Mouse (Mus musculus) MEL (cell line): Measurements from ENCODE around the gene Med15. TPM values are rescaled to one million over a fixed set of nuclear protein-coding genes. Genes with fewer than 3 reads are reported as not detected.

ENCODE experiments used
- DNase-seq: peaks from one replicate; pipeline ENCODE4 v3.0.0; 2011; ENCODE audit warnings: low read depth, low spot score
- H3K27ac ChIP-seq: 2 replicates; pipeline ENCODE4 v1.5.1; 2012; ENCODE audit warnings: low read depth, mild to moderate bottlenecking, control low read depth, low read length, moderate library complexity; ENCODE audit not compliant: control insufficient read depth
- H3K27me3 ChIP-seq, 2 experiments: fragments of 150-350 bp in 1 of 2; sonication (generic) in 1 of 2; 2 replicates each; pipeline ENCODE4 v1.6.1; 2012; ENCODE audit warnings: low read length in 2 of 2, mild to moderate bottlenecking in 2 of 2, improper control_type of control experiment in 1 of 2, moderate library complexity in 1 of 2; ENCODE audit not compliant: insufficient read depth in 2 of 2, control insufficient read depth in 1 of 2
- H3K36me3 ChIP-seq, 2 experiments: 2 replicates each; pipeline ENCODE4 v1.6.1; 2012 to 2014; ENCODE audit warnings: low read length in 2 of 2, improper control_type of control experiment in 1 of 2, inconsistent platforms in 1 of 2, mild to moderate bottlenecking in 1 of 2; ENCODE audit not compliant: insufficient read depth in 2 of 2, control insufficient read depth in 1 of 2
- H3K4me1 ChIP-seq, 2 experiments: fragments of 150-350 bp in 1 of 2; sonication (generic) in 1 of 2; 2 replicates each; pipeline ENCODE4 v1.6.1; 2012; ENCODE audit warnings: low read length in 2 of 2, improper control_type of control experiment in 1 of 2, mild to moderate bottlenecking in 1 of 2; ENCODE audit not compliant: insufficient read depth in 2 of 2, control insufficient read depth in 1 of 2
- H3K4me3 ChIP-seq, 2 experiments: fragments of 150-350 bp in 1 of 2; sonication (generic) in 1 of 2; 2 replicates each; pipeline ENCODE4 v1.5.1; 2012; ENCODE audit warnings: low read depth in 2 of 2, low read length in 2 of 2, mild to moderate bottlenecking in 2 of 2, moderate library complexity in 2 of 2, control low read depth in 1 of 2, improper control_type of control experiment in 1 of 2; ENCODE audit not compliant: control insufficient read depth in 1 of 2, insufficient read depth in 1 of 2
- H3K79me2 ChIP-seq: 2 replicates; pipeline ENCODE4 v1.6.1; 2012; ENCODE audit warnings: mild to moderate bottlenecking, low read length, moderate library complexity; ENCODE audit not compliant: control insufficient read depth, poor library complexity, insufficient read depth
- H3K9ac ChIP-seq: 2 replicates; pipeline ENCODE4 v1.6.1; 2012; ENCODE audit warnings: low read depth, mild to moderate bottlenecking, control low read depth, low read length, moderate library complexity; ENCODE audit not compliant: control insufficient read depth, poor library complexity, severe bottlenecking
- H3K9me3 ChIP-seq: fragments of 150-350 bp; sonication (generic); replicated peaks from 2 replicates; pipeline ENCODE4 v1.6.1; 2012; ENCODE audit warnings: mild to moderate bottlenecking, low read length, improper control_type of control experiment, moderate library complexity; ENCODE audit not compliant: insufficient read depth
- BHLHE40 ChIP-seq: IDR thresholded peaks from 2 replicates; pipeline ENCODE4 v1.6.1; 2012; ENCODE audit warnings: low read depth, mild to moderate bottlenecking, inconsistent platforms, low read length, improper control_type of control experiment, borderline replicate concordance
- CHD2 ChIP-seq: IDR thresholded peaks from 2 replicates; pipeline ENCODE4 v1.6.1; 2011; ENCODE audit warnings: low read length, improper control_type of control experiment
- CTCF ChIP-seq, 3 experiments: IDR thresholded peaks in 2 of 3; conservative IDR thresholded peaks in 1 of 3; 2 replicates each; pipeline ENCODE4 v1.5.1; 2011 to 2012; ENCODE audit warnings: low read length in 3 of 3, low read depth in 2 of 3, mild to moderate bottlenecking in 2 of 3, improper control_type of control experiment in 1 of 3, inconsistent platforms in 1 of 3, mixed read lengths in 1 of 3, moderate library complexity in 1 of 3; ENCODE audit not compliant: control insufficient read depth in 1 of 3, insufficient read depth in 1 of 3, poor library complexity in 1 of 3, severe bottlenecking in 1 of 3
- E2F4 ChIP-seq: IDR thresholded peaks from 2 replicates; pipeline ENCODE4 v1.6.1; 2011; ENCODE audit warnings: low read depth, low read length, improper control_type of control experiment, borderline replicate concordance
- EP300 ChIP-seq, 2 experiments: IDR thresholded peaks; 2 replicates each; pipeline ENCODE4 v1.6.1; 2011; ENCODE audit warnings: improper control_type of control experiment in 2 of 2, low read length in 2 of 2, low read depth in 1 of 2, mild to moderate bottlenecking in 1 of 2
- ETS1 ChIP-seq: IDR thresholded peaks from 2 replicates; pipeline ENCODE4 v1.6.1; 2012; ENCODE audit warnings: low read depth, mild to moderate bottlenecking, inconsistent platforms, low read length, improper control_type of control experiment, moderate library complexity
- GATA1 ChIP-seq: IDR thresholded peaks from 2 replicates; pipeline ENCODE4 v1.6.1; 2011; ENCODE audit warnings: low read depth, low read length, improper control_type of control experiment
- HCFC1 ChIP-seq: IDR thresholded peaks from 2 replicates; pipeline ENCODE4 v1.6.1; 2012; ENCODE audit warnings: low read depth, mild to moderate bottlenecking, inconsistent platforms, low read length, improper control_type of control experiment, moderate library complexity
- JUND ChIP-seq: IDR thresholded peaks from 2 replicates; pipeline ENCODE4 v1.6.1; 2011; ENCODE audit warnings: low read depth, mild to moderate bottlenecking, improper control_type of control experiment, low read length
- MAX ChIP-seq: IDR thresholded peaks from 2 replicates; pipeline ENCODE4 v1.6.1; 2011; ENCODE audit warnings: low read length, improper control_type of control experiment
- MAZ ChIP-seq: IDR thresholded peaks from 2 replicates; pipeline ENCODE4 v1.6.1; 2012; ENCODE audit warnings: low read depth, mild to moderate bottlenecking, inconsistent platforms, low read length, improper control_type of control experiment
- POLR2AphosphoS5 ChIP-seq: IDR thresholded peaks from 2 replicates; pipeline ENCODE4 v1.6.1; 2012; ENCODE audit warnings: low read depth, borderline replicate concordance, mild to moderate bottlenecking, inconsistent platforms, low read length, moderate library complexity, mixed read lengths
- RAD21 ChIP-seq: IDR thresholded peaks from 2 replicates; pipeline ENCODE4 v1.6.1; 2011; ENCODE audit warnings: mild to moderate bottlenecking, low read depth, low read length, improper control_type of control experiment
- RCOR1 ChIP-seq: IDR thresholded peaks from 2 replicates; pipeline ENCODE4 v1.6.1; 2012; ENCODE audit warnings: low read depth, mild to moderate bottlenecking, inconsistent platforms, low read length, improper control_type of control experiment
- SIN3A ChIP-seq: IDR thresholded peaks from 2 replicates; pipeline ENCODE4 v1.6.1; 2012; ENCODE audit warnings: low read length, improper control_type of control experiment, inconsistent platforms
- SMC3 ChIP-seq: IDR thresholded peaks from 2 replicates; pipeline ENCODE4 v1.6.1; 2011; ENCODE audit warnings: low read depth, low read length, improper control_type of control experiment
- TAL1 ChIP-seq: IDR thresholded peaks from 2 replicates; pipeline ENCODE4 v1.6.1; 2012; ENCODE audit warnings: mild to moderate bottlenecking, inconsistent platforms, low read length, moderate library complexity, mixed read lengths
- TCF12 ChIP-seq: IDR thresholded peaks from 2 replicates; pipeline ENCODE4 v1.6.1; 2014; ENCODE audit warnings: low read depth, mild to moderate bottlenecking, inconsistent platforms, low read length, improper control_type of control experiment, moderate library complexity
- USF1 ChIP-seq: IDR thresholded peaks from 2 replicates; pipeline ENCODE4 v1.6.1; 2014; ENCODE audit warnings: low read depth, mild to moderate bottlenecking, inconsistent platforms, low read length, improper control_type of control experiment, moderate library complexity
- ZC3H11A ChIP-seq: IDR thresholded peaks from 2 replicates; pipeline ENCODE4 v1.6.1; 2012; ENCODE audit warnings: low read depth, mild to moderate bottlenecking, inconsistent platforms, low read length, improper control_type of control experiment
- ZMIZ1 ChIP-seq: IDR thresholded peaks from 2 replicates; pipeline ENCODE4 v1.6.1; 2012; ENCODE audit warnings: low read depth, mild to moderate bottlenecking, inconsistent platforms, low read length, improper control_type of control experiment, moderate library complexity
- polyA plus RNA-seq, 2 experiments: library from polyadenylated mRNA; stranded (reverse) in 1 of 2; unstranded in 1 of 2; fragments of >175 nt in 1 of 2; fragments of >200 nt in 1 of 2; gene quantifications; 2 replicates each; pipeline versions ENCODE4 v1.2.1 to v1.2.4; 2012; ENCODE audit warnings: low replicate concordance in 2 of 2, low read depth in 1 of 2; ENCODE audit not compliant: insufficient read length in 2 of 2, insufficient read depth in 1 of 2, missing spikeins in 1 of 2
- total RNA-seq: library from RNA; depleted of rRNA; stranded (reverse); fragments of 300-350 nt; gene quantifications from 2 replicates; pipeline ENCODE4 v1.2.3, GENCODE M21; 2012

The Med15 gene
- total and polyA plus RNA-seq, 3 experiments: 25.9 to 62.0 TPM; not detected in 1

DNA sequence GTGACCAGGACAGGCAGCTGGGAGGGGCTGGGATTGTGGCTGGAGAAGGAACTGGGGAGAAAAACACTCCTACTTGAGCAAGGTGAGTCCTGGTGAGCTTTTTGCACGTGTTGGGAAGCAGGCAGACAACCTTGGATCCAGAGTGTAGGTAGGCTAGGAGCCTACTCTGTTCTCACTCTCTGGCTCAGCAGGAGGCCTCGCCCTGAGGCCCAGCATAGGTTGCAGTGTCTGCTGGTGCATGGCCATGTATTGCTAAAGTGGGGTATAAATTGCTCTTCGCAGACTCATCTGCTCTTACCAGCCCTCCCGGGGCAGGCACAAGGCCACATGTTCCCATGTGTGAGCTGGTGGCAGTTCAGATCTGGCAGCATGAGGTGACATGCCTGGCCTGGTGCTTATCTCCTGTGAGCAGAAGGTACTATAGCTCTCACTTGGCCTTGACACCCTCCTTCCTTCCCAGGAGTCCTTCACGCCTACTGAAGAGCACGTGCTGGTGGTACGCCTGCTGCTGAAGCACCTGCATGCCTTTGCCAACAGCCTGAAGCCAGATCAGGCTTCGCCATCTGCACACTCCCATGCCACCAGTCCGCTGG lies 94.6 kb downstream of the Med15 start (continued):
- TF ChIP-seq HCFC1: no peak
- TF ChIP-seq POLR2AphosphoS5: no peak
- TF ChIP-seq TCF12: peak; percentile 86
- TF ChIP-seq, all 39 proteins: peak for 13

GRCm38 (mm10) chr16:17637610-17638009 lies 95.1 kb downstream of the Med15 start:
- H3K4me1 ChIP-seq: peaks cover 7 to 17% of the 10 kb centered on the region in 2 experiments

GRCm38 (mm10) chr16:17636904-17637303 lies 95.8 kb downstream of the Med15 start:
- no peak overlapping the region for H3K27ac ChIP-seq
- no peaks in the 10 kb centered on the region for H3K79me2 ChIP-seq
- TF ChIP-seq SIN3A (no peak), TAL1 (no peak), SMC3 (no peak), ZMIZ1 (no peak), USF1 (peak; percentile 50; the same call in 1 of the 2 replicates), E2F4 (no peak)
- no peaks in the 10 kb centered on the region for H3K27me3 ChIP-seq
- H3K9ac ChIP-seq: no peak overlapping the region
- peaks cover 13 to 16% of the 10 kb centered on the region in 2 experiments for H3K36me3 ChIP-seq
- DNase-seq: no peak
- no peak overlapping the region for H3K4me3 ChIP-seq
- H3K9me3 ChIP-seq: no peaks in the 10 kb centered on the region
- H3K4me1 ChIP-seq: peaks cover 7 to 17% of the 10 kb centered on the region in 2 experiments

More at GRCm38 (mm10) chr16:17637610-17638009, 95.1 kb downstream of the Med15 start:
- H3K27ac ChIP-seq: peak overlapping the region; percentile 51
- peaks cover 13 to 15% of the 10 kb centered on the region in 2 experiments for H3K36me3 ChIP-seq
- H3K27me3 ChIP-seq: no peaks in the 10 kb centered on the region
- no peaks in the 10 kb centered on the region for H3K79me2 ChIP-seq
- H3K4me3 ChIP-seq: no peak overlapping the region
- no peak overlapping the region for H3K9ac ChIP-seq
- DNase-seq: no peak
- TF ChIP-seq CTCF (IDR thresholded peaks at IDR 0.05 in 2 of 3, conservative IDR thresholded peaks at IDR 0.05 in 1 of 3; ENCODE audit: control insufficient read depth in 1 of 3, insufficient read depth in 1 of 3, low read depth in 2 of 3, low read length in 3 of 3, poor library complexity in 1 of 3, severe bottlenecking in 1 of 3) (peak; percentile 15 to 29 (median 24); a peak in 4 of 6 replicates), JUND (no peak)
- no peaks in the 10 kb centered on the region for H3K9me3 ChIP-seq

DNA sequence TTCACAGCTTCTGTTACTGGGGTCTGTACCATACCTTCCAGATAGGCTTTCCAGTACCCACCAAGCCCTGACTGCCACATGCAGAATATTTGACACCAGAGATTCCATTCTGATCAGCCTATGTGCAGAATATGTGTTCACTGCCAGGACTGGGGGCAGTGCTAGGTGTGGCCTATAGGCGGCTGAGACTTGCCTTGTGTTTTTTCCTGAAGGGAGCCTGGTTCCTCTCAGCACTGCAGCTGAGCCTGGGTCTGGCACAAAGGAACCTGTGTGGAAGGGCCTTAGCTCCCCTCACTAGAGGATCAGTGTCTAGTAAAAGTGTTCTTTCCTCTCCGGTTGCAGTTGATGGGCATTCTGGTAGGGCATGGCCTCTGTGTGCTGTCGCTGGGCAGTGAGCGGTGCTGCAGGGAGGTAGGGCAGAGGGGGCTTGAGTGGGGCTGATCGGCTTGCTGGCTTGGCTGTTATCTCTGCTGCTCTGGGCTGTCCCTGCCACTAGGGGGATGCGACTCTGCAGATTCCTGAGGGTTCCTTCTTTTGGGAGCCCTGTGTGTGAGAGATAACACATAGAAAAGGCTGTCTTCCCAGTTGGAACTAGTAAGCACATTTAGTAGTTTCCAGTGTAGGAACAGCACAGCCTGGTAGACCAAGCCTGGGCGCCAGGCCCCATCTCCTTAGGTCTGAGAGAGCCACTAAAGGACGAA lies 99.1 kb downstream of the Med15 start:
- peaks cover 4 to 14% of the 10 kb centered on the region in 2 experiments for H3K4me1 ChIP-seq
- TF ChIP-seq SMC3 (peak; percentile 37), CHD2 (no peak), MAZ (no peak), GATA1 (peak; percentile 41; the same call in 1 of the 2 replicates), RAD21 (peak; percentile 9; the same call in 1 of the 2 replicates), ZC3H11A (no peak), RCOR1 (0 out of 2 replicates have a peak, but pooled peaks have one; percentile 19), TAL1 (peak; percentile 54), BHLHE40 (0 out of 2 replicates have a peak, but pooled peaks have one; percentile 17), ETS1 (no peak), JUND (no peak), TCF12 (0 out of 2 replicates have a peak, but pooled peaks have one; percentile 39), MAX (0 out of 2 replicates have a peak, but pooled peaks have one; percentile 21), EP300 (IDR thresholded peaks at IDR 0.05; ENCODE audit: low read depth in 1 of 2, low read length in 2 of 2) (peak; percentile 36 to 41; a peak in 1 of 4 replicates), CTCF (IDR thresholded peaks at IDR 0.05 in 2 of 3, conservative IDR thresholded peaks at IDR 0.05 in 1 of 3; ENCODE audit: control insufficient read depth in 1 of 3, insufficient read depth in 1 of 3, low read depth in 2 of 3, low read length in 3 of 3, poor library complexity in 1 of 3, severe bottlenecking in 1 of 3) (peak; percentile 49 to 59 (median 51))
- DNase-seq: peak; percentile 50
- H3K27ac ChIP-seq: no peak overlapping the region
- no peak overlapping the region for H3K9ac ChIP-seq
- H3K36me3 ChIP-seq: peaks cover 9 to 13% of the 10 kb centered on the region in 2 experiments
- no peaks in the 10 kb centered on the region for H3K27me3 ChIP-seq
- H3K9me3 ChIP-seq: no peaks in the 10 kb centered on the region
- no peak overlapping the region for H3K4me3 ChIP-seq
- no peaks in the 10 kb centered on the region for H3K79me2 ChIP-seq
